Mouse (Mus musculus): Measurements from ENCODE around the gene Rasl11b.

Gene Rasl11b

DNA sequence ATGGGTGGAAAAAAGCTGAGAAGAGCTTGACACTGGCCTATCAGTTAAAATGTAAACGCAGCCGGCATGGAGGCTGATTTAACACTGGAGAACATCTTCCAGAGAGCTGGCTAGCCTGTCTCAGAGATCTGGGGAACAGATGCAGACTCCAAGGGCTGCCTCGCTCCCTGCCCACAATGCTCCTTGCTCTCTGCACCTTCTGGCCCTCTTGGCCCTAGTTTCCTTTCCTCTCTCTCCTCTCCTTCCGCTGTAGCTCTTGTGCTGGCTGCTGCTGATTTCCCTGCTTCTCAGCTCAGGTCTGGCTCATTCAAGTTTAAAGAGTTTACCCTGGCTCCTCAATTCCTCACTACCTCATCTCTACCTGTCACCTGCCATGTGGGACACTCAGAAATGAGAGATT is 14.6 kb downstream of the Rasl11b start:
- no peak for DNase-seq (ENCODE audit: low spot score)

DNA sequence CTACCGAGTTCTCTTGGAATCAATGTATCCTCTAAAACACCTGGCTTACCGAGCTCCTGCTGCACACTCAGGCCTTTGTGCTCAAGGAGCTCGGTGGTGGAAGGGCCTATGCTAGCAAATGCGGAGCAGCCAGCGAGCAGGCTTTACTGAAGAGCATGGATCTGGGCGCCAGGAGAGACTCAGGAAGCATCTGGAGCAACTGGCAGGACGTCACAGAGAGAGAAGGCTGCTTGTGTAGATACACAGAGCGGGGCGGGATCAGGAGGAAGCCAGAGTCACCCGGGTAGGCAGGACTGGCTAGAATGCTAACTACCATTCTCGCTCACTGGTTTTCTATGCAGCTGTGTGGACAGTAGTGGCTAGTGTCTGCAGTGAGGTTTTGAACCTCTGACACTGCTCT is 16.3 kb downstream of the Rasl11b start:
- no peak for DNase-seq (ENCODE audit: low spot score)

DNA sequence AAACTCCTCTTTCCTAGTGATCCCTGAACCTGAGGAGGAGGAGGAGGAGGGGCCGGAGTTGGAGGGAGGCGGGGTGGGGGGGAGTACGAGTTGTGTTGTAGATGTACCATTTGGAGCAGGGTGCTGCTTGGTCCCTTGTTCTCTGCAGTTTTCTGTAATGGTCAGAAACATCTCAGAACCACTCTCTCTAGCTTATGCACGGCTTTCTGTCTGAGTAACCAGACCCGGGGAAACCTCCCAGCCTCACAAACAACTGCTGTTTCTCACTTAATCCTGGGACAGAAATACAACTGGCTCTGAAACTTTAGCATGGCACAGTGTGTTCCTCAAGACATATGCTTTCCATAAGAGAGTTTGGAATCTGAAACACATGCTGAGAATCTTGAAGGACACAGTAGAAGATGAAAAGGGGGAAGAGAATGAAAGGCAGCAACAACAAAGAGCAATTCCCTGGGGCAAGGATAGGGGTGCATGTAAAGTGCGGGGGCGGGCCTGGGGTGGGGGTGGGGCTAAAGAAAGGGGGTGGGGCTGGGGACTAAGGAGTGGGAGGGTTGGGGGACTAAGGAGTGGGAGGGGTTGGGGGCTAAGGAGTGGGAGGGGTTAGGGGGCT is 19.5 kb downstream of the Rasl11b start:
- no peak for DNase-seq (ENCODE audit: low spot score)

DNA sequence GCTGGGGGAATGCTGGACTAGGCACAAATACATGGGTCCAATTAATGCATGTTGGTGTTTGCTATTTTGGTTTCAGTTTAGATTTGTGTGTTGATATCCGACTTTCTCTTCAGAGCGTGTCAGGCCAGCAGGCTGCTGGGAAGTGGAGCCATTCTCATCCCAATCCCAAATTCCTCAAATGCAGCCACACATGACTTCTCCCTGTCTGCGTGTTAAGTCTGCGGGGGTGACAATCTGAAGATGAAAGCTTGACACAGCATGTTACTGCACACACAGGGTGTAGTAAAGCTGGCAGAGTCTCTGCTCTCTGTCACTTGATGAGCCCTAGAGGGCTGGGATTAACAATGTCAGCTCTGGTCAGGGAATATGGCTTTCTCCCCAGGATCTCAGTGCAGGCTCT is 20.0 kb downstream of the Rasl11b start:
- no peak for DNase-seq (ENCODE audit: low spot score)

DNA sequence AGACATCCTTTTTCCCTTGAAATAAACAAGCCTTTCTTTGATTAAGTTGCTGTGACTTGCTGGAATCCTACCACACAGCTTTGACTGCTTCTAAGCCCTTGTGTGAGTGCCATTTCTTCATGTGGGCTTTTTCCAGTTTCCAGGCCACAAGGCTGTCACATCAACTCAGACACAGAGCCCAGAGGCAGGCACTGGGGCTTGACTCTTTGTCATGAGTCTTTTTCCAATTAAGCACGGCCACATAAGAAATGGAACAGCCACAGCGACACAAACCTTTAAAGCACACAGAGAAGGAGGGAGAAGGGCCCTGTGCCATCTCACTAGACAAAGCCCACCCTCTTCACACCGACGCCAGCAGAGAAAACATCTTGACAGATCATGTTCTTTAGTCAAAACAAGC is 23.4 kb downstream of the Rasl11b start:
- DNase-seq (ENCODE audit: low spot score), result no peak

DNA sequence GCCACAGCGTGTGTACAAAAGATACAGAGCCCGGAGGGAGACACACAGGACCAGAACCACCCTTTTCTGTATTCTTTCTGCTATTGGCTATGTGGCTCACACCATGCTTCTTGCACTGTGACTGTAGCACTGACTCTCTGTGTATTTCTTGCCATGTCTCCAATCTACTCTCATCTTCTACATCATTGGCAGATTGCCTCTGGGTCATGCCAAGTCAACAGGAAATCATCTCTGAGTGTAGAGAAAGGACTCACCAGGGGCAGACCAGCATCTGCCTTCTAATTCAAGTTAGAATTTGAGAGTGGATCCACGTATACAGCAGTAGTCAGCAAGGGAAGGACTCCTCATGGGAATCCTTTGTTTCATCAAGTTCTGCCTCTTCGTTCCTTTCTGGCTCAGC is 27.5 kb downstream of the Rasl11b start:
- no peak for DNase-seq (ENCODE audit: low spot score)

DNA sequence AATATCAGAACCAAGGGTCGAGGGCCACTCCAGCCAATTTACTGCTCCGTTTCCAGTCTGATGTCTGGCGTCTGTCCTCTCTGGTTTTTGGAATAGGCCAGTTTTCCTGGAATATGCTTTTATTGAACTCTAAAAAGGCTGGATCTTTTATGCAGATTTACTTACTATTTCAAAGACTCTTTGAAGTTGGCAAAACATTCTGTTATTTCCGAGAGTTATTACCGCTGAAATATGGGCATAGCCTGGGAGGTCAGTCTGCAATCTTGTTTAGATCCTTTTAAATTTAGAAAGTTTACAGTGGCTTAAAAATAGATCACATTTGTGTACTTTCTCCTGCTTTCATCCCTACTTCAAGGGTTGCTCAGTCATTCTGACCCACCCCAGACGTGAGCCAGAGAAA is 29.4 kb downstream of the Rasl11b start:
- DNase-seq (ENCODE audit: low spot score), result no peak

DNA sequence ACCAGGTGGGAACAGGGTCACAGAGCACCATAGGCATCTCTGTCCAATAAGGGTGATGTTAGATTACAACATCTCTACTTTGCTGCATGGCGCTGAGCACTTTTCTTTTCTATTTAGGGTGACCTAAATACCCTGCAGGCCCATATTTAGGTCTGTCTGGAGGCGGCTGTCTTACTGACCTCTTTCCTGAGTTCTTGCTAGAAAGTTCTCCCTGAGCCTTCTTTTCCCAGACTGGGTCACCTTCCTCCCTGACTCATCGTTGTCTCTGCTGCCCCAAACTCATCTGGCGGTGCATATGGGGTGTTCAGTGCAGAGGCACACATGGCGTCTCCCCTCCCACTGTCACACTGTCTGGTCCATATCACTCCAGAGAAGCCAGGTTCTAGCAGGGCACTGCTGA is 31.1 kb downstream of the Rasl11b start:
- DNase-seq (ENCODE audit: low spot score), result no peak

DNA sequence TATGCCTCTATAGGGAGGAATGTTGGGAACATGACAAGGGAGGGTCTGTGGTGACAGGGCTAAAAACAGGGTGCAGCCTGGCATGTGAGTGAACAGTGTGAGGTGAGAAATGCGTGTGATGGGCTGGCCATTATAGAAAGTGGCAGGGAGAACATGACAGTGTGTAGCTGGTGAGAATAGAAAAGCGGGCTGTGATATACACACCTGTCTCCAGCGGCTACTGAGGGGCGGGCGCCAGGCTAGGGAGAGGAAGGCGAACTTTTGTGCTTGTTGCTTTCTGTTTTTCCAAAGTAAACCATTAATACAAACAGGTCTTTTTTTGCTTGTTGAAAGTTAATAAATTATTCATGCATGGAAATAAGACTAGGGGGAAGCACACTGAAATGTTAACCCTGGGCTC is 32.3 kb downstream of the Rasl11b start:
- DNase-seq (ENCODE audit: low spot score), result no peak

DNA sequence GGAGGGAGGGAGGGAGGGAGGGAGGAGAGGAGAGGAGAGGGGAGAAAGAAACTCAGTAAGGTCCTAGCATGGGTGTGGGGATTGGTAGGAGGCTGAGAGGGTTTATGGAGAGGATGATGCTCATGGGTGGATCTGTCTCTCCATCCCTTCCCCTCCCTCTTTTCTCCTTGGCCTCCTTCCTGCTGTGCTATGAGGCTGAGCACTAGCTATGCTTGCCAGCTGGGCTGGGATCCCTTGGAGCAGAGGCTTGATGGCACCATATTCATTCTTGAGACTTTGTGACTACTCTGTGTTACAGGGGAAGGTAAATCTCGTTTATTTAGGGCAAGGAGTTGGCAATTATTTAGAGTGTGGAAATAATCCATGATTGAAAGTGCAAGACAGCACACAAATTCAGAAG is 33.9 kb downstream of the Rasl11b start:
- DNase-seq (ENCODE audit: low spot score), result no peak

DNA sequence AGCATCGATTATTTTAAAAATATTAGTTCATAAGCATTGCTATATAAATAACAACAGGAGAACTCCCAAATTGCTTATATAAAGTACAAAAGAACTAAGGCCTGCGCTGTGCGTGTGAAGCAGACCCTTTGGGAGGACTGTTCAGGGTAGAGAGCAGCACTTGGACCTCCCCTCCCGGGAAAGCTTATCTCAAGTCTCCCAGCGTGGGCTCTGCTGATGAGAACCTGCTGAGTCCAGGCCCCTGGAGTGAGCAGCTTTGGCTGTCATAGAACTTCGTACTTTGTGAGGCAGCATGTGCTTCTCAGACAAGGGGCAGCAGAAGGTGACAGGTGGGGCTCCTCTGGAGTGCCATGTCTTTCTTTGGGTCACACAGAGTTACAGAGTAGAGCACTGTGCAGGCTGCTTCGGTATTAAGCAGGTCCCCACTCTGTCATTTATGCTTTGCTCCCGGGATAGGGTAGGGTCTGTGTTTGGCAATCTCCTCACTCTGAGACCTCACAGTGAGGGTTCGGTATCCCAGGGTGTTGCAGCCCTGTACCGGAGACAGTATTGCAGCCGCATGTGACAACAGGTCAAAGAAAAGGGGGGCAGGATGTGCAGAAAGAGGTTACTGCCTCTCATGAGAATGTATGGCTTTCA is 34.8 kb downstream of the Rasl11b start:
- DNase-seq (ENCODE audit: low spot score), result no peak

DNA sequence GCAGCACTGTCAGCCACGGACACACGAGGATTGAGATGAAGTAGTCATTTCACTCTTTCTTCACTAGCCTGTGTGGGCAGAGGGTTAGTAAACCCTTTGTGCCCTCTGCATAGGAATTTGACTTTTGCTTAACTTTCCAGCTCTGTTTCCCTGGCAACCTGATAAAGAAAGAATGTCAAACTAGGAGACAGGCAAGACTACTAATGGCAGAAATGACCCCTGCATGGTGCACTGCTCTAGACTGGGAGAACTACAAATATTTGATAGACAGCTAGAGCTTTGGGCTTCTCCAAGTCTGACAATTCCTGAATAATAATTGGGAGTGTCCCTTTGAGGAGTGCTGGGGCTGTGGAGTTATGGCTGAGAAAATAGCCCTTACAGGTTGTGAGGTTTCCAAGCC is 35.4 kb downstream of the Rasl11b start:
- DNase-seq (ENCODE audit: low spot score), result no peak

DNA sequence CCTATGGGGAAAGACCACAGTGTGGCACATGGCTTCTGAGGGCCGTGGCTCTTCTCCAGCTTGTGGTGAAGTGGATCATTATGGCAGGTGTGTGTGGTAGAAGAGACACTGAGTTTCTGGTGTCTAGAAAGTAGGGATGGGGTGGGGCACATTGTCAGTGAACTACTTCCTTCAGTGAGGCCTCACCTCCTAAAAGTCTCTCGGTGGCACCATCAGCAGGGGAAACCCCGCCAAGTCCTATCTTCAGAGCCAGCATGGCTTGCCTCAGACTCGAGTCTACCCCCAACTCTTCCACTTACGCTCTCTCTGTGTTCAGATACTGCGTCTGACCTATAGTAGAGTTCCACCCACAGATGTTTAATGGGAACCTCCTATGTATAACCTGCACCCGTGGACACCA is 38.7 kb downstream of the Rasl11b start:
- DNase-seq (ENCODE audit: low spot score), result no peak

DNA sequence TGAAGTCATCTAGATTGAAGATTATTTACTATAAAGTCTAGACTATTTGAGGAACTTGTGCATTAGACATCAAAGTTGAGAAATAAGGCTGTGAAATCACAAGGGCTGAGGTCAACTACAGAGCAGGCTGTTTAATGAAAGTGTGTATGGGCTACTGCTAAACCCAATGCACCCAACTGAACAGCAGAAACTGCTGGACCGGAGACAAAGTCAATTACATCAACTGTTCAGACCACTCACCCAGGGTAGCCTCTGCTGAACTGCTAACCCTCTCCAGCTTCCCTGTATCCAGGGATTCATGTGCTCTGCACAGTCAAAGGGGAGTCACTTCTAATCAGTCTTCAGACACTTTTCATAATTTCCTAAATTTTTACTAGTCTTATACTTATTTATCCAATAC is 44.3 kb downstream of the Rasl11b start:
- DNase-seq (ENCODE audit: low spot score), result no peak

DNA sequence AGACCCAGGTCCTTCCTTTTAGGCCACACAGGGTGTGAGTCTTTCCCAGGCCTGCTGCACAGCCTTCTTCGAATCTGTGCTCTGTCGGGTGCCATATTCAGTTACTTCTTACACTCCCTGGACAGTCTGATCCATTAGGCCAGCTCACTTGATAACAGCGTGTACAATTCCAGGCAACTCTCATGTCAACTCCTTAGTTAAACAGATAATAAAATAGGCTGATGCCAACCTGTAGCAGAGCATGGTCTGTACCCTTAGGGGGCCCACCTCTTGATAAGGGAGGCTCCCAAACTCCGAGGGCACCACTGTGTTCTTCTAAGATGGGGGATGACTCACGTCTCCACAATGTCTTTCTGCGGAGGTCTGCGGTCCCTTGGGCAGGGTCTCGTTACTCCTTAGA is 45.2 kb downstream of the Rasl11b start:
- DNase-seq (ENCODE audit: low spot score), result no peak

DNA sequence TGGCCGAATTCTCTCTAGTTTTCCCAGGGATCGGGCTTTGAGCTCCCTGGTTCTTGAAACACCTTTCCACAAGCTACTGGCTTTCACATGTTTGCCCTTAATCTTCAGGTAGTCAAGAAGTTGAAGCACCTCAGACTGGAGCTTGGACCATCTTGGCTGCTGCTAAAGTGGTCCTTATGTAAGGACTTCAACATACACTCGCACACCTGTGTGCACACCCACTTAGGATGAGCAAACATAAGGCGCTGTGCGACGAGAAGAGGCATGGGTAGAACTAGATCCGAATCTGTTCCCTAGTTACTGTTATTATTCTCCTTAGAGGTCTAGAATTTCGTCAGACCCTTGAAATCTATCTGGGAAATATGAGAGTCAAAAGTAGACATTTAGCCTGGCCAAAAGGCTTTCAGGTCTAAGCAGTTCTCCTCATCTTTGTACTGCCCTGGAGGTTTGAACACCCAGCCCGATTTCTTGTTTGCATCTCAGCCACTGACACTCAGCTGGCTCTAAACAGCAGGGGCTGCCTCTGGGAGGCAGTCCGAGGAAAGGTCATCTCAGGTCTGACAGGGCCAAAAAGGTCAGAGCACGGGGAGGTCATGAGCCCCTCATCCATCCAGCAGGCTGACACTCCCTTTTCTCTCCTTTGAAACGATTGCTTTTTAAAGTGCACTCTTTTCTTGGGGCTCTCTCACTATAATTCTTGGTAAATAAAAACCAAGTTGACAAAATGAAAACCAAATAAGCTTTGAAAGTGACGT is 46.0 kb downstream of the Rasl11b start:
- no peak for DNase-seq (ENCODE audit: low spot score)

DNA sequence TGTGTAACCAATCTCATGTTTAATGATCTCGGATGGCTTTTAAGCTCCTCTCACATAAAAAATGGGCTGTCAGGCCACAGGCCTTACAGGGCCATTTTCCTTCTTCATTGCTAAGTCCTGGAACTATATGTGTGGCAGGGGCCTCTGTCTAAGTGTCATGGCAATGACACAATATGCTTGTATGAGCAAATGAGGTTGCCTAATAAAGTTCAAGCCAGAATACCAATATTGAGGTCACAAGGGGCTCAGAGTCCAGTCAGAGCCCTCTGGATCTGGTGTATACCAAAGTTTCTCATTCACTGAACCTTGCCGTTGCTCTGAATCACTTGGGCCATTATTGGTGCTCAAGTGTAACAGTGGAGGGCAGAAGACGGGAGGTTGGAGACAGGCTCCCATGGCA is 47.6 kb downstream of the Rasl11b start:
- DNase-seq (ENCODE audit: low spot score), result no peak

DNA sequence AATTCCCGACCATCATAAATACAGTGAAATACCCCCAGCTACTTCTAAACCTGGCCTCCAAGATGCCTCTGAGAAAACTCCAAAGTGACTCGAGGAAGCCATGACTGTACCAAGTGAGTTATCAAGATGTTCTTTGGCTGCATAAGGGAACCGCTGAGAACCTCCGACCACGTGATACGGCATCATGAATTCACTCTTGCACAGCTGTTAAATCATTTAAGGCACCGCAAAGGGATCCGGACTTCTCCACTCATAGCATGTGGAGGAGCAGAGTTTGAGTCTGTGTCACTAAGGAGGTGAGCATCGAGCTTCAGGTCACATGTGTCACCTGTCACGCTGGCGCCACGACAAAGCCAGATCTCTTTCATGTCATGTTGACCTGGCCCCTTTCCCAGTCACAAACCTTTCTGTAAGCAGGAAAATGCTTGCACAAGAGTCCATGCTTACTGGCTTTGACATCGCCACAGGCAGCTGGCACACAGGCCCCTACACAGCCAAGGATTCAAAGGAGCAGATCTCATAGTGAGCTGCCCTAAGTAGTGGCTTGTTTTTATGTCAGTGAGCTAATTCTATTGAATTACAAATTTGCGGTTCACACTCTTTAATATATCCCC is 49.4 kb downstream of the Rasl11b start:
- no peak for DNase-seq (ENCODE audit: low spot score)

DNA sequence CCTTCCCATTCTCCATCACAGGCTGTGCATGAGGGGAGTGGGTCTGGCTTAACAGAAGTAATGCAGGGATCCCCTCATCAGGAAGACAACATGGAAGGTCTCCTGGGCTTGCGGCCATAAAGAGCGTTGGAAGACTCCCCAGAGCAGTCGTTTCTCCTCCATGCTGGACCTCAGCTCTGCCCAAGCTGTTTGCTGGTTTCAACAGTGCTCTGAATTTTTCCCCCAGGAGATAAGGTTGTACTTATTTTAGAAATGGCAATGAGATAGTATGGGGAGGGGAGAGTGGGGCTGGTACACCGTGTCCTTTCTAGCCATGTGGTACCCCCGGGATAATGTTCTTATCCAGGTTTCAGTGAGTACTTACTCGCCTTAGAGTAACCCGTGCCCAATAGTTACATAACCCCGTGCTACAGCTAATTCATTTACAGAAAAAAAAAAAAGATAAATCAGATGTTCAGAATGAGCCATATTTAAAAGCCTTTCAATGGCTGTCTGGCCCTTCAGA is 50.6 kb downstream of the Rasl11b start:
- DNase-seq (ENCODE audit: low spot score), result no peak

DNA sequence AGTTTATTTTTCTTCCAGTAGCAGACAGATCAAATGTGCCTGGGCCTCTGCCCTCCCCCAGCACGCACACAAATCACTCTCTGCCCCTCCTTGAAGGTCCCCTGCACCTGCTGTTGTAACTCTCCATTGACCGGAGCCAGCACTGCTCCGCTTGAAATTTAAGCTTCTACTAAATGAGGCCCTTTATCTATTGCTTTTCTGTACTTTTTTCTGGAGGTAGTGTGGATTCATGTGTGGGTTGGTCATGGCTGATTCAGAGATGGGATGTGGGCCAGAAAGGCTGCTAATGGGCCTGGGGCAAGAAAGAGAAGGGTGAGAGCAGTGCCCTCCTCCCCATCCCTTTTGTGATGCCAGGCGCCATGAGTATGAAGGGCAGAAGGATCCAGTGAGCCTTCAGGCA is 51.4 kb downstream of the Rasl11b start:
- DNase-seq (ENCODE audit: low spot score), result no peak

DNA sequence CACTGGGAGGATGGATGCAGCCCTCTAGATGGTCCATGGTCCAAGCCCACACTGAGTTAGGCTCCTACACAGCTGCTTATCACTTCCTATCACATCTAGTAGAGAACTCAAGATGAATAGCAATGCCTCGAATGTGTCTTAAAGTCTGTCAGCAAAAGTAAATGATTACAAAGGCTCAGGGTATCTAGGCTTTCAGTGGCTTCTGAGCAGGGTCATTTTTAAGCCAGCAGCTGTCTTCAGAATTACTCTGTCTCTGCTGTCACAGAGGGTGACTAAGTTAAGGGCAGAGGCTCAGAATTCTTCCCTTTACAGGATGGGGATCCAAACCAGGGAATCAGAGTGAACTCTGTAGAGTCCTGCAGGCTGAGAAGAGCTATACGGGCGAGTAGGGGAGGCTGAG is 51.9 kb downstream of the Rasl11b start:
- DNase-seq (ENCODE audit: low spot score), result no peak
